Mouse (Mus musculus): ENCODE measurements around the gene S100a6. TPM values are rescaled to one million over a fixed set of nuclear protein-coding genes. Genes with fewer than 3 reads are reported as not detected.

Gene S100a6
- polyA plus RNA-seq, 1 experiment from 2014 or later = 3,685 TPM

- Histone ChIP-seq H3K27ac (replicated peaks) (no peak overlapping the region), H3K9me3 (ENCODE audit: control insufficient read depth, low read length) (no peaks in the 10 kb centered on the region), H3K4me1 (replicated peaks; ENCODE audit: control insufficient read depth, insufficient read depth) (no peaks in the 10 kb centered on the region), H3K4me2 (replicated peaks; ENCODE audit: low read depth) (no peak overlapping the region), H3K9ac (ENCODE audit: low read length) (no peak overlapping the region), H3K27me3 (ENCODE audit: control insufficient read depth, insufficient read depth, low read length) (no peaks in the 10 kb centered on the region), H3K4me3 (ENCODE audit: low read depth, low read length) (no peak overlapping the region), H3K36me3 (ENCODE audit: control insufficient read depth, insufficient read depth, low read length) (no peaks in the 10 kb centered on the region)
- DNase-seq (ENCODE audit: low spot score) = no peak
- no peak for ATAC-seq (ENCODE audit: low FRiP score, low TSS enrichment)
- no peak for TF ChIP-seq EP300 (optimal IDR thresholded peaks at IDR 0.05)
- TF ChIP-seq CTCF (IDR thresholded peaks at IDR 0.05; ENCODE audit: low read depth) = no peak
- 89% methylated on average over 2 of the region's 2 CpGs for WGBS
Measured at GRCm38 (mm10) chr3:90649832-90650231, 37.1 kb downstream of the S100a6 start.

DNA sequence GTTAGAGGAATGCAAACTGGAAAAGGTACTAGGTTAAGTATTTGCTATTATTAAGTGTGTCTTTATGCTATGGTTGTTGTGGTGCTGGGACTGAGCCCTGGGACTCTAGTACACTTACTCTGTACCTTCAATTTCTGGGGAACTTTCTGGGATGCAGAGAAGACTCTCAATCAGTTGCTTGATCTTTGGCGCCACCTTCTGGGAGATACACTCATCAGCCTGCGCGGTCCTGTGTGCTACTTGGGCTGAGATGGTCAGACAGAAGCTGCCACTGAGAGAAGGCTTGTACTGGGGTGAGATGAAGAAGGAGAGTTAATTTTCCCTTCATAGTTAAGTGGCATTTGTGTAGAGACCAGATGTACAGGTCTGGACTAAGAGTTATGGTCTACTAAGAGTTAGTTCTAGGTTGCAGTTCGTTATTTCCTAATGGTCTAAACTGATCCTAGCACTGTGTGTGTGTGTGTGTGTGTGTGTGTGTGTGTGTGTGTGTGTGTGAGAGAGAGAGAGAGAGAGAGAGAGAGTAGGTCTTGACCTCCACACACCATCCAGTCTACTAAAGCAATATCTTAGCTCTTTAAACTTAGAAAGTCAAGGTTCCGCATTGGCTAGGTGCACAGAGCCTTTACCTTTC lies 40.3 kb downstream of the S100a6 start:
- no peak for TF ChIP-seq EP300 (optimal IDR thresholded peaks at IDR 0.05)
- peak; percentile 93 for TF ChIP-seq CTCF (IDR thresholded peaks at IDR 0.05; ENCODE audit: low read depth)
- peak; percentile 76 for ATAC-seq (ENCODE audit: low FRiP score, low TSS enrichment)
- peak; percentile 79 for DNase-seq (ENCODE audit: low spot score)
- Histone ChIP-seq H3K27ac (replicated peaks) (no peak overlapping the region), H3K4me2 (replicated peaks; ENCODE audit: low read depth) (no peak overlapping the region), H3K4me1 (replicated peaks; ENCODE audit: control insufficient read depth, insufficient read depth) (no peaks in the 10 kb centered on the region), H3K9me3 (ENCODE audit: control insufficient read depth, low read length) (no peaks in the 10 kb centered on the region), H3K9ac (ENCODE audit: low read length) (no peak overlapping the region), H3K4me3 (ENCODE audit: low read depth, low read length) (no peak overlapping the region), H3K27me3 (ENCODE audit: control insufficient read depth, insufficient read depth, low read length) (no peaks in the 10 kb centered on the region), H3K36me3 (ENCODE audit: control insufficient read depth, insufficient read depth, low read length) (no peaks in the 10 kb centered on the region)
- 38% methylated on average over 5 of the region's 5 CpGs for WGBS

- no peak for TF ChIP-seq CTCF (IDR thresholded peaks at IDR 0.05; ENCODE audit: low read depth)
- TF ChIP-seq EP300 (optimal IDR thresholded peaks at IDR 0.05) = no peak
- Histone ChIP-seq H3K9ac (ENCODE audit: low read length) (no peak within 1 kb of the TSS), H3K4me1 (replicated peaks; ENCODE audit: control insufficient read depth, insufficient read depth) (no peaks in the 10 kb centered on the region), H3K9me3 (ENCODE audit: control insufficient read depth, low read length) (no peaks in the 10 kb centered on the region), H3K4me3 (ENCODE audit: low read depth, low read length) (no peak within 1 kb of the TSS), H3K36me3 (ENCODE audit: control insufficient read depth, insufficient read depth, low read length) (no peaks in the 10 kb centered on the region), H3K27me3 (ENCODE audit: control insufficient read depth, insufficient read depth, low read length) (no peaks in the 10 kb centered on the region), H3K27ac (replicated peaks) (no peak within 1 kb of the TSS), H3K4me2 (replicated peaks; ENCODE audit: low read depth) (no peak within 1 kb of the TSS)
- no peak for ATAC-seq (ENCODE audit: low FRiP score, low TSS enrichment)
- DNase-seq (ENCODE audit: low spot score) = no peak
Measured at GRCm38 (mm10) chr3:90653717-90654116, 41.0 kb downstream of the S100a6 start, which contains the start of gene S100a7a. S100a7a (plus strand) TSS chr3:90654017.

DNA sequence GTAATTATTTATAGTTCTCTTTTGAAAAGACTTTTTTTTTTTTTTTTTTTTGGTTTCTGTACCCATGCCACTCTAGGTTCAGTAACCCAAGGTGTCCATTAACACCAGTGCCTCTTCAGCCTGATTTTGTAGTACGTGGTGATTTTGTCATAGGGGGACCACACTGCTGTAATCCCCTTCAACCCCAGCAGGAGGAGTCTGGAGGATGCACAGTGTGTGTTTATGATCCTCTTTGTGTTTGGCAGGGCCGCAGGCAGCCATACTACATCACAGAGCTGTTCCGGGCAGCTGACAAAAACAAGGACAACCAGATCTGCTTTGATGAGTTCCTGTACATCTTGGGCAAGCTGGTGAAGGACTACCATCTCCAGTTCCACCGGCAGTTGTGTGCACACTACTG lies 44.7 kb downstream of the S100a6 start:
- Histone ChIP-seq H3K27me3 (ENCODE audit: control insufficient read depth, insufficient read depth, low read length) (no peaks in the 10 kb centered on the region), H3K4me1 (replicated peaks; ENCODE audit: control insufficient read depth, insufficient read depth) (no peaks in the 10 kb centered on the region), H3K4me3 (ENCODE audit: low read depth, low read length) (no peak overlapping the region), H3K4me2 (replicated peaks; ENCODE audit: low read depth) (no peak overlapping the region), H3K9me3 (ENCODE audit: control insufficient read depth, low read length) (no peaks in the 10 kb centered on the region), H3K9ac (ENCODE audit: low read length) (no peak overlapping the region), H3K36me3 (ENCODE audit: control insufficient read depth, insufficient read depth, low read length) (no peaks in the 10 kb centered on the region), H3K27ac (replicated peaks) (no peak overlapping the region)
- TF ChIP-seq CTCF (IDR thresholded peaks at IDR 0.05; ENCODE audit: low read depth) (peak; percentile 61), EP300 (optimal IDR thresholded peaks at IDR 0.05) (no peak)
- 76% methylated on average over 4 of the region's 4 CpGs for WGBS
- DNase-seq (ENCODE audit: low spot score) (no peak), ATAC-seq (ENCODE audit: low FRiP score, low TSS enrichment) (no peak)

GRCm38 (mm10) chr3:90659364-90660044 lies 46.8 kb downstream of the S100a6 start:
- no peaks in the 10 kb centered on the region for H3K27me3 ChIP-seq (ENCODE audit: control insufficient read depth, insufficient read depth, low read length)
- H3K4me2 ChIP-seq (replicated peaks; ENCODE audit: low read depth) = no peak overlapping the region
- no peaks in the 10 kb centered on the region for H3K36me3 ChIP-seq (ENCODE audit: control insufficient read depth, insufficient read depth, low read length)
- H3K4me3 ChIP-seq (ENCODE audit: low read depth, low read length) = no peak overlapping the region
- H3K4me1 ChIP-seq (replicated peaks; ENCODE audit: control insufficient read depth, insufficient read depth) = no peaks in the 10 kb centered on the region
- ATAC-seq (ENCODE audit: low FRiP score, low TSS enrichment) = no peak
- no peak for TF ChIP-seq EP300 (optimal IDR thresholded peaks at IDR 0.05)
- no peak for TF ChIP-seq CTCF (IDR thresholded peaks at IDR 0.05; ENCODE audit: low read depth)
- no peaks in the 10 kb centered on the region for H3K9me3 ChIP-seq (ENCODE audit: control insufficient read depth, low read length)
- no peak overlapping the region for H3K27ac ChIP-seq (replicated peaks)
- no peak for DNase-seq (ENCODE audit: low spot score)
- H3K9ac ChIP-seq (ENCODE audit: low read length) = no peak overlapping the region

DNA sequence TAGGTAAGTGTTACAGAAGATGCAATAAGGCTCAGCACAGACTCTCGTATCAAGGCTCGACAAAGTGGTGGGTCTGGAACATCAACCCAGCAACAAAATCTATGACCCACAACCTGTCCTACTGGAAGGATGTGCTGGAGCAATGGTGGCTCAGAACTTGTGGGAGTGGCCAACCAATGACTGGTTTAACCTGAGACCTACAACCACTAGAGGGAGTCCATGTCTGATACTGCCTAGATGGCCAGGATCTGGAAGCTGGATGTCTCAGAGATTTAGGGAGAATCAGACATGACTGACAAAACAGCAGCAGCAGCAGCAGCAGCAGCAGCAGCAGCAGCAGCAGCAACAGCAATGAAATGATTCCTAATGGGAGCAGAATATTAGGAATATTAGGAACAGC lies 51.5 kb downstream of the S100a6 start:
- no peaks in the 10 kb centered on the region for H3K9me3 ChIP-seq (ENCODE audit: control insufficient read depth, low read length)
- WGBS = 77% methylated on average over 2 of the region's 2 CpGs
- DNase-seq (ENCODE audit: low spot score) (no peak), ATAC-seq (ENCODE audit: low FRiP score, low TSS enrichment) (no peak)
- H3K4me2 ChIP-seq (replicated peaks; ENCODE audit: low read depth) = no peak overlapping the region
- no peak overlapping the region for H3K27ac ChIP-seq (replicated peaks)
- H3K4me3 ChIP-seq (ENCODE audit: low read depth, low read length) = no peak overlapping the region
- H3K36me3 ChIP-seq (ENCODE audit: control insufficient read depth, insufficient read depth, low read length) = no peaks in the 10 kb centered on the region
- H3K4me1 ChIP-seq (replicated peaks; ENCODE audit: control insufficient read depth, insufficient read depth) = no peaks in the 10 kb centered on the region
- H3K9ac ChIP-seq (ENCODE audit: low read length) = no peak overlapping the region
- TF ChIP-seq CTCF (IDR thresholded peaks at IDR 0.05; ENCODE audit: low read depth) (peak; percentile 73), EP300 (optimal IDR thresholded peaks at IDR 0.05) (no peak)
- H3K27me3 ChIP-seq (ENCODE audit: control insufficient read depth, insufficient read depth, low read length) = no peaks in the 10 kb centered on the region

All from stomach, postnatal 0 days (tissue).